Mouse (Mus musculus): ENCODE measurements around the gene Gm49396. TPM values are rescaled to one million over a fixed set of nuclear protein-coding genes. Genes with fewer than 3 reads are reported as not detected.

The Gm49396 gene
- polyA plus RNA-seq, 1 experiment = 1.9 TPM

- no peaks in the 10 kb centered on the region for H3K27me3 ChIP-seq (ENCODE audit: control insufficient read depth, insufficient read depth, low read length, poor library complexity, severe bottlenecking)
- peak overlapping the region; percentile 24; the same call in 1 of the 2 replicates for H3K9ac ChIP-seq (ENCODE audit: low read depth, poor library complexity, severe bottlenecking)
- H3K36me3 ChIP-seq (ENCODE audit: control insufficient read depth, insufficient read depth, low read length, poor library complexity, severe bottlenecking) = peaks cover 11% of the 10 kb centered on the region
- H3K4me1 ChIP-seq (ENCODE audit: control insufficient read depth, insufficient read depth, low read length) = peaks cover 3% of the 10 kb centered on the region
- H3K4me3 ChIP-seq (ENCODE audit: low read depth, low read length) = no peak overlapping the region
- no peaks in the 10 kb centered on the region for H3K9me3 ChIP-seq (replicated peaks; ENCODE audit: control insufficient read depth, insufficient read depth, low read length, poor library complexity, severe bottlenecking)
- no peak overlapping the region for H3K27ac ChIP-seq (ENCODE audit: insufficient read depth, low read length)
- no peak for TF ChIP-seq CTCF (IDR thresholded peaks at IDR 0.05; ENCODE audit: low read depth, low read length)
Measured at GRCm38 (mm10) chr7:30560296-30560695, 2.8 kb upstream of the Gm49396 start.

- H3K27me3 ChIP-seq (ENCODE audit: control insufficient read depth, insufficient read depth, low read length, poor library complexity, severe bottlenecking) = no peaks in the 10 kb centered on the region
Measured at GRCm38 (mm10) chr7:30562526-30563116, 523 bp upstream of the Gm49396 start.

GRCm38 (mm10) chr7:30563906-30564280 lies 749 bp downstream of the Gm49396 start:
- Histone ChIP-seq H3K9ac (ENCODE audit: low read depth, poor library complexity, severe bottlenecking) (peak overlapping the region; percentile 93), H3K27me3 (ENCODE audit: control insufficient read depth, insufficient read depth, low read length, poor library complexity, severe bottlenecking) (no peaks in the 10 kb centered on the region), H3K9me3 (replicated peaks; ENCODE audit: control insufficient read depth, insufficient read depth, low read length, poor library complexity, severe bottlenecking) (no peaks in the 10 kb centered on the region), H3K36me3 (ENCODE audit: control insufficient read depth, insufficient read depth, low read length, poor library complexity, severe bottlenecking) (no peaks in the 10 kb centered on the region; the same call in 1 of the 2 replicates), H3K4me3 (ENCODE audit: low read depth, low read length) (peak overlapping the region; percentile 47), H3K4me1 (ENCODE audit: control insufficient read depth, insufficient read depth, low read length) (no peaks in the 10 kb centered on the region), H3K27ac (ENCODE audit: insufficient read depth, low read length) (no peak overlapping the region)
- TF ChIP-seq EP300 (IDR thresholded peaks at IDR 0.05; ENCODE audit: insufficient read depth, low read depth, low read length) (no peak), POLR2A (IDR thresholded peaks at IDR 0.05; ENCODE audit: insufficient read depth, low read length) (no peak), CTCF (IDR thresholded peaks at IDR 0.05; ENCODE audit: low read depth, low read length) (no peak)

More at GRCm38 (mm10) chr7:30562526-30563116, 523 bp upstream of the Gm49396 start:
- Histone ChIP-seq H3K36me3 (ENCODE audit: control insufficient read depth, insufficient read depth, low read length, poor library complexity, severe bottlenecking) (no peaks in the 10 kb centered on the region; the same call in 1 of the 2 replicates), H3K4me1 (ENCODE audit: control insufficient read depth, insufficient read depth, low read length) (peaks cover 3% of the 10 kb centered on the region), H3K27ac (ENCODE audit: insufficient read depth, low read length) (peak overlapping the region; percentile 25; the same call in 1 of the 2 replicates), H3K9ac (ENCODE audit: low read depth, poor library complexity, severe bottlenecking) (peak overlapping the region; percentile 89), H3K9me3 (replicated peaks; ENCODE audit: control insufficient read depth, insufficient read depth, low read length, poor library complexity, severe bottlenecking) (no peaks in the 10 kb centered on the region), H3K4me3 (ENCODE audit: low read depth, low read length) (peak overlapping the region; percentile 99)
- TF ChIP-seq POLR2A (IDR thresholded peaks at IDR 0.05; ENCODE audit: insufficient read depth, low read length) (no peak), EP300 (IDR thresholded peaks at IDR 0.05; ENCODE audit: insufficient read depth, low read depth, low read length) (no peak), CTCF (IDR thresholded peaks at IDR 0.05; ENCODE audit: low read depth, low read length) (no peak)

GRCm38 (mm10) chr7:30564970-30565571 lies 1.9 kb downstream of the Gm49396 start, which contains the start of gene Igflr1:
Gene Igflr1 (plus strand): TSS chr7:30565427.
- Histone ChIP-seq H3K4me3 (ENCODE audit: low read depth, low read length) (no peak within 1 kb of the TSS), H3K4me1 (ENCODE audit: control insufficient read depth, insufficient read depth, low read length) (no peaks in the 10 kb centered on the region), H3K9ac (ENCODE audit: low read depth, poor library complexity, severe bottlenecking) (no peak within 1 kb of the TSS), H3K36me3 (ENCODE audit: control insufficient read depth, insufficient read depth, low read length, poor library complexity, severe bottlenecking) (peaks cover 8% of the 10 kb centered on the region), H3K27me3 (ENCODE audit: control insufficient read depth, insufficient read depth, low read length, poor library complexity, severe bottlenecking) (no peaks in the 10 kb centered on the region), H3K9me3 (replicated peaks; ENCODE audit: control insufficient read depth, insufficient read depth, low read length, poor library complexity, severe bottlenecking) (no peaks in the 10 kb centered on the region), H3K27ac (ENCODE audit: insufficient read depth, low read length) (no peak within 1 kb of the TSS)
- TF ChIP-seq POLR2A (IDR thresholded peaks at IDR 0.05; ENCODE audit: insufficient read depth, low read length) (no peak), CTCF (IDR thresholded peaks at IDR 0.05; ENCODE audit: low read depth, low read length) (no peak), EP300 (IDR thresholded peaks at IDR 0.05; ENCODE audit: insufficient read depth, low read depth, low read length) (no peak)

- Histone ChIP-seq H3K9ac (ENCODE audit: low read depth, poor library complexity, severe bottlenecking) (no peak overlapping the region), H3K4me3 (ENCODE audit: low read depth, low read length) (no peak overlapping the region), H3K4me1 (ENCODE audit: control insufficient read depth, insufficient read depth, low read length) (no peaks in the 10 kb centered on the region), H3K27me3 (ENCODE audit: control insufficient read depth, insufficient read depth, low read length, poor library complexity, severe bottlenecking) (no peaks in the 10 kb centered on the region), H3K36me3 (ENCODE audit: control insufficient read depth, insufficient read depth, low read length, poor library complexity, severe bottlenecking) (peaks cover 15% of the 10 kb centered on the region), H3K9me3 (replicated peaks; ENCODE audit: control insufficient read depth, insufficient read depth, low read length, poor library complexity, severe bottlenecking) (no peaks in the 10 kb centered on the region), H3K27ac (ENCODE audit: insufficient read depth, low read length) (no peak overlapping the region)
- TF ChIP-seq POLR2A (IDR thresholded peaks at IDR 0.05; ENCODE audit: insufficient read depth, low read length) (no peak), CTCF (IDR thresholded peaks at IDR 0.05; ENCODE audit: low read depth, low read length) (no peak), EP300 (IDR thresholded peaks at IDR 0.05; ENCODE audit: insufficient read depth, low read depth, low read length) (no peak)
Measured at GRCm38 (mm10) chr7:30566033-30566432, 2.9 kb downstream of the Gm49396 start.

- H3K36me3 ChIP-seq (ENCODE audit: control insufficient read depth, insufficient read depth, low read length, poor library complexity, severe bottlenecking) = peaks cover 21% of the 10 kb centered on the region
- no peaks in the 10 kb centered on the region for H3K27me3 ChIP-seq (ENCODE audit: control insufficient read depth, insufficient read depth, low read length, poor library complexity, severe bottlenecking)
- no peaks in the 10 kb centered on the region for H3K9me3 ChIP-seq (replicated peaks; ENCODE audit: control insufficient read depth, insufficient read depth, low read length, poor library complexity, severe bottlenecking)
- no peak overlapping the region for H3K27ac ChIP-seq (ENCODE audit: insufficient read depth, low read length)
- no peak overlapping the region for H3K4me3 ChIP-seq (ENCODE audit: low read depth, low read length)
- no peak for TF ChIP-seq POLR2A (IDR thresholded peaks at IDR 0.05; ENCODE audit: insufficient read depth, low read length)
- no peak for TF ChIP-seq EP300 (IDR thresholded peaks at IDR 0.05; ENCODE audit: insufficient read depth, low read depth, low read length)
- TF ChIP-seq CTCF (IDR thresholded peaks at IDR 0.05; ENCODE audit: low read depth, low read length) = no peak
- H3K9ac ChIP-seq (ENCODE audit: low read depth, poor library complexity, severe bottlenecking) = no peak overlapping the region
- H3K4me1 ChIP-seq (ENCODE audit: control insufficient read depth, insufficient read depth, low read length) = no peaks in the 10 kb centered on the region
Measured at GRCm38 (mm10) chr7:30567555-30567954, 4.4 kb downstream of the Gm49396 start.

All from ES-Bruce4 (cell line).